Mouse (Mus musculus): ENCODE data around the gene Tekt4. TPM values are rescaled to one million over a fixed set of nuclear protein-coding genes. Genes with fewer than 3 reads are reported as not detected.

Tekt4 gene
- total RNA-seq (2018; cell fraction: chromatin; rRNA removed) = not detected
- total RNA-seq (2018; cell fraction: cytosol; rRNA removed) = not detected
- not detected for total RNA-seq (2018; cell fraction: nucleus; rRNA removed)
- polyA plus RNA-seq (2018) = not detected in 3 replicates

GRCm38 (mm10) chr17:25454272-25454671 lies at the start of gene Tekt4:
Gene Tekt4 (plus strand): TSS chr17:25454615.
- H3K79me2 ChIP-seq (ENCODE audit: inconsistent target) = no peaks in the 10 kb centered on the region
- 55% methylated on average over 2 of the region's 2 CpGs for WGBS (ENCODE audit: missing documents)
- no peak within 1 kb of the TSS for H3K4me3 ChIP-seq (ENCODE audit: inconsistent target)
- no peaks in the 10 kb centered on the region for H3K36me3 ChIP-seq (ENCODE audit: inconsistent target)
- no peak within 1 kb of the TSS for H3K27ac ChIP-seq

- Histone ChIP-seq H3K4me3 (ENCODE audit: inconsistent target) (no peak overlapping the region), H3K36me3 (ENCODE audit: inconsistent target) (no peaks in the 10 kb centered on the region), H3K27ac (no peak overlapping the region), H3K79me2 (ENCODE audit: inconsistent target) (no peaks in the 10 kb centered on the region)
- WGBS (ENCODE audit: missing documents) = 22% methylated on average over 10 of the region's 10 CpGs
Observed at GRCm38 (mm10) chr17:25405224-25405895, 49.1 kb upstream of the Tekt4 start.

- no peak overlapping the region for H3K4me3 ChIP-seq (ENCODE audit: inconsistent target)
- no peaks in the 10 kb centered on the region for H3K79me2 ChIP-seq (ENCODE audit: inconsistent target)
- no peaks in the 10 kb centered on the region for H3K36me3 ChIP-seq (ENCODE audit: inconsistent target)
- no peak overlapping the region for H3K27ac ChIP-seq
- WGBS (ENCODE audit: missing documents) = 38% methylated on average over 6 of the region's 6 CpGs
Observed at GRCm38 (mm10) chr17:25406011-25406441, 48.4 kb upstream of the Tekt4 start.

- Histone ChIP-seq H3K27ac (no peak overlapping the region), H3K36me3 (ENCODE audit: inconsistent target) (no peaks in the 10 kb centered on the region), H3K4me3 (ENCODE audit: inconsistent target) (no peak overlapping the region), H3K79me2 (ENCODE audit: inconsistent target) (no peaks in the 10 kb centered on the region)
- 72% methylated on average over 4 of the region's 4 CpGs for WGBS (ENCODE audit: missing documents)
Observed at GRCm38 (mm10) chr17:25407352-25407751, 47.1 kb upstream of the Tekt4 start.

GRCm38 (mm10) chr17:25408302-25408999 lies 46.0 kb upstream of the Tekt4 start:
- H3K36me3 ChIP-seq (ENCODE audit: inconsistent target) = no peaks in the 10 kb centered on the region
- WGBS (ENCODE audit: missing documents) = 79% methylated on average over 5 of the region's 7 CpGs
- H3K27ac ChIP-seq = no peak overlapping the region
- H3K79me2 ChIP-seq (ENCODE audit: inconsistent target) = no peaks in the 10 kb centered on the region
- H3K4me3 ChIP-seq (ENCODE audit: inconsistent target) = no peak overlapping the region

GRCm38 (mm10) chr17:25409621-25410020 lies 44.8 kb upstream of the Tekt4 start:
- H3K27ac ChIP-seq = no peak overlapping the region
- 95% methylated on average over 7 of the region's 7 CpGs for WGBS (ENCODE audit: missing documents)
- no peaks in the 10 kb centered on the region for H3K79me2 ChIP-seq (ENCODE audit: inconsistent target)
- H3K36me3 ChIP-seq (ENCODE audit: inconsistent target) = no peaks in the 10 kb centered on the region
- H3K4me3 ChIP-seq (ENCODE audit: inconsistent target) = no peak overlapping the region

GRCm38 (mm10) chr17:25410180-25410579 lies 44.2 kb upstream of the Tekt4 start:
- 85% methylated on average over 6 of the region's 6 CpGs for WGBS (ENCODE audit: missing documents)
- Histone ChIP-seq H3K27ac (no peak overlapping the region), H3K79me2 (ENCODE audit: inconsistent target) (no peaks in the 10 kb centered on the region), H3K4me3 (ENCODE audit: inconsistent target) (no peak overlapping the region), H3K36me3 (ENCODE audit: inconsistent target) (no peaks in the 10 kb centered on the region)

- Histone ChIP-seq H3K27ac (no peak overlapping the region), H3K79me2 (ENCODE audit: inconsistent target) (no peaks in the 10 kb centered on the region), H3K4me3 (ENCODE audit: inconsistent target) (no peak overlapping the region), H3K36me3 (ENCODE audit: inconsistent target) (no peaks in the 10 kb centered on the region)
- 6% methylated on average over 7 of the region's 7 CpGs for WGBS (ENCODE audit: missing documents)
Observed at GRCm38 (mm10) chr17:25410786-25411185, 43.6 kb upstream of the Tekt4 start.

GRCm38 (mm10) chr17:25411251-25411650 lies 43.2 kb upstream of the Tekt4 start:
- Histone ChIP-seq H3K27ac (no peak overlapping the region), H3K79me2 (ENCODE audit: inconsistent target) (no peaks in the 10 kb centered on the region), H3K4me3 (ENCODE audit: inconsistent target) (no peak overlapping the region), H3K36me3 (ENCODE audit: inconsistent target) (no peaks in the 10 kb centered on the region)
- 50% methylated on average over 4 of the region's 4 CpGs for WGBS (ENCODE audit: missing documents)

- Histone ChIP-seq H3K36me3 (ENCODE audit: inconsistent target) (no peaks in the 10 kb centered on the region), H3K27ac (no peak overlapping the region), H3K79me2 (ENCODE audit: inconsistent target) (no peaks in the 10 kb centered on the region), H3K4me3 (ENCODE audit: inconsistent target) (no peak overlapping the region)
- 78% methylated on average over 4 of the region's 4 CpGs for WGBS (ENCODE audit: missing documents)
Observed at GRCm38 (mm10) chr17:25414209-25414608, 40.2 kb upstream of the Tekt4 start.

- WGBS (ENCODE audit: missing documents) = 63% methylated on average over 3 of the region's 3 CpGs
- Histone ChIP-seq H3K4me3 (ENCODE audit: inconsistent target) (no peak overlapping the region), H3K79me2 (ENCODE audit: inconsistent target) (no peaks in the 10 kb centered on the region), H3K36me3 (ENCODE audit: inconsistent target) (no peaks in the 10 kb centered on the region), H3K27ac (no peak overlapping the region)
Observed at GRCm38 (mm10) chr17:25414917-25415316, 39.5 kb upstream of the Tekt4 start.

GRCm38 (mm10) chr17:25415421-25415913 lies 38.9 kb upstream of the Tekt4 start:
- Histone ChIP-seq H3K27ac (no peak overlapping the region), H3K4me3 (ENCODE audit: inconsistent target) (no peak overlapping the region), H3K79me2 (ENCODE audit: inconsistent target) (no peaks in the 10 kb centered on the region), H3K36me3 (ENCODE audit: inconsistent target) (no peaks in the 10 kb centered on the region)
- WGBS (ENCODE audit: missing documents) = 52% methylated on average over 6 of the region's 6 CpGs

GRCm38 (mm10) chr17:25416219-25416618 lies 38.2 kb upstream of the Tekt4 start:
- H3K36me3 ChIP-seq (ENCODE audit: inconsistent target) = no peaks in the 10 kb centered on the region
- 59% methylated on average over 3 of the region's 3 CpGs for WGBS (ENCODE audit: missing documents)

GRCm38 (mm10) chr17:25417990-25418389 lies 36.4 kb upstream of the Tekt4 start:
- H3K27ac ChIP-seq = no peak overlapping the region
- H3K79me2 ChIP-seq (ENCODE audit: inconsistent target) = no peaks in the 10 kb centered on the region
- no peaks in the 10 kb centered on the region for H3K36me3 ChIP-seq (ENCODE audit: inconsistent target)
- H3K4me3 ChIP-seq (ENCODE audit: inconsistent target) = no peak overlapping the region
- 81% methylated on average over 6 of the region's 6 CpGs for WGBS (ENCODE audit: missing documents)

More at GRCm38 (mm10) chr17:25416219-25416618, 38.2 kb upstream of the Tekt4 start:
- Histone ChIP-seq H3K4me3 (ENCODE audit: inconsistent target) (no peak overlapping the region), H3K27ac (no peak overlapping the region), H3K79me2 (ENCODE audit: inconsistent target) (no peaks in the 10 kb centered on the region)

- Histone ChIP-seq H3K79me2 (ENCODE audit: inconsistent target) (no peaks in the 10 kb centered on the region), H3K4me3 (ENCODE audit: inconsistent target) (no peak overlapping the region), H3K36me3 (ENCODE audit: inconsistent target) (no peaks in the 10 kb centered on the region), H3K27ac (no peak overlapping the region)
- WGBS (ENCODE audit: missing documents) = 50% methylated on average over 9 of the region's 9 CpGs
Observed at GRCm38 (mm10) chr17:25418926-25419325, 35.5 kb upstream of the Tekt4 start.
